Mouse (Mus musculus): ENCODE results near the gene Ccdc73. TPM values are rescaled to one million over a fixed set of nuclear protein-coding genes. Genes with fewer than 3 reads are reported as not detected.
"Not testable (repeated sequence)": the region's sequence is repeated elsewhere in the genome, so short reads cannot be mapped to it uniquely, and the experiment has no call there.

Gene Ccdc73
- polyA plus RNA-seq (2015; fragmentation: Nextera tagmentation; extraction: Ambion mirVana): 9.1 and 12.6 TPM in 2 replicates

GRCm38 (mm10) chr2:104867282-104867855, at the start of gene Ccdc73:
Gene Ccdc73, plus strand, starts transcription at chr2:104867805.
- Histone ChIP-seq H3K4me2 (ENCODE audit: low read length) (no peak within 1 kb of the TSS), H3K4me3 (replicated peaks; ENCODE audit: low read depth, low read length) (no peak within 1 kb of the TSS), H3K9ac (ENCODE audit: low read depth, low read length) (no peak within 1 kb of the TSS), H3K27ac (no peak within 1 kb of the TSS), H3K36me3 (ENCODE audit: insufficient read depth, low read length) (no peaks in the 10 kb centered on the region), H3K4me1 (replicated peaks; ENCODE audit: insufficient read depth, low read length) (no peaks in the 10 kb centered on the region), H3K27me3 (ENCODE audit: insufficient read depth, low read length) (no peaks in the 10 kb centered on the region), H3K9me3 (replicated peaks; ENCODE audit: low read length) (no peaks in the 10 kb centered on the region)
- 89% methylated on average over 13 of the region's 13 CpGs for WGBS
- DNase-seq (ENCODE audit: low spot score) (no peak), ATAC-seq (replicated peaks; ENCODE audit: low FRiP score, low read depth) (no peak)
- TF ChIP-seq CTCF (IDR thresholded peaks at IDR 0.05; ENCODE audit: low read depth): no peak

DNA sequence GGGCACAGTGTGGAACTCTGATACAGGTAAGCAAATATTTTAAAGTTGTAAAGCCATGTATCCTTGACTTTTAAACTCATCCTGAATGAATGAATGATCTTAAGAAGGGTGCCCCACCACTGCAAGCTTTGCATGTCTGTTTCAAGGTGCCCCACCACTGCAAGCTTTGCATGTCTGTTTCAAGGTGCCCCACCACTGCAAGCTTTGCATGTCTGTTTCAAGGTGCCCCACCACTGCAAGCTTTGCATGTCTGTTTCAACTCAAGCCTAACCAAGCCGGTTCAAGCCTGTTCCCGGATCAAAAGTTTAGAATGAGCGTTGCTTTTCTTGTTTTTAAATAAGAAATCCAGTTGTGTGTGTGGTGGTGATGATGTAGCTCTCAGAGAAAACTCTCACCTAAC, 48.8 kb upstream of the Ccdc73 start:
- H3K36me3 ChIP-seq (ENCODE audit: insufficient read depth, low read length); H3K9ac ChIP-seq (ENCODE audit: low read depth, low read length); H3K4me3 ChIP-seq (replicated peaks; ENCODE audit: low read depth, low read length); H3K4me2 ChIP-seq (ENCODE audit: low read length); H3K9me3 ChIP-seq (replicated peaks; ENCODE audit: low read length); DNase-seq (ENCODE audit: low spot score); H3K27me3 ChIP-seq (ENCODE audit: insufficient read depth, low read length); ATAC-seq (replicated peaks; ENCODE audit: low FRiP score, low read depth); H3K27ac ChIP-seq; H3K4me1 ChIP-seq (replicated peaks; ENCODE audit: insufficient read depth, low read length): not testable (repeated sequence)
- 87% methylated on average over 3 of the region's 3 CpGs for WGBS

DNA sequence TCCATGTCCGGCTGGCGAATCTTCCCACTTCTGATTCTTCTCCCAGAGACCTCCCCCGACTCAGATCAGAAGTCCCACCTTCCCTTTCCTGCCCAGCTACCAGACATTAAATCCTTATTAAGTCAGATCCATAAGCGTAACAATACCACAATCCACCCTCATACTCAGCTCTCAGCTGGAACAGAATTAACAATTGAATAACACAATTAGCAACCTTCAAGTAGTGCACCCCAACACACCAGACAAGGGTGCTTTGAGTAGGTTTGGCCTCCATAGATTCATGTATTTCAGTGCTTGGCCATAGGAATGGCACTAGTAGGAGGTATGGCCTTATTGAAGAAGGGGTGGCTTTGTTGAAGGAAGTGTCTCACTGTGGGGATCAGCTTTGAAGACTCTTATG, 41.4 kb upstream of the Ccdc73 start:
- Histone ChIP-seq H3K4me3 (replicated peaks; ENCODE audit: low read depth, low read length) (no peak overlapping the region), H3K9me3 (replicated peaks; ENCODE audit: low read length) (no peaks in the 10 kb centered on the region), H3K27me3 (ENCODE audit: insufficient read depth, low read length) (no peaks in the 10 kb centered on the region), H3K36me3 (ENCODE audit: insufficient read depth, low read length) (no peaks in the 10 kb centered on the region), H3K4me2 (ENCODE audit: low read length) (no peak overlapping the region), H3K27ac (no peak overlapping the region), H3K9ac (ENCODE audit: low read depth, low read length) (no peak overlapping the region), H3K4me1 (replicated peaks; ENCODE audit: insufficient read depth, low read length) (no peaks in the 10 kb centered on the region)
- no peak for TF ChIP-seq CTCF (IDR thresholded peaks at IDR 0.05; ENCODE audit: low read depth)
- ATAC-seq (replicated peaks; ENCODE audit: low FRiP score, low read depth): no peak
- DNase-seq (ENCODE audit: low spot score): no peak
- 95% methylated on average over 4 of the region's 4 CpGs for WGBS

DNA sequence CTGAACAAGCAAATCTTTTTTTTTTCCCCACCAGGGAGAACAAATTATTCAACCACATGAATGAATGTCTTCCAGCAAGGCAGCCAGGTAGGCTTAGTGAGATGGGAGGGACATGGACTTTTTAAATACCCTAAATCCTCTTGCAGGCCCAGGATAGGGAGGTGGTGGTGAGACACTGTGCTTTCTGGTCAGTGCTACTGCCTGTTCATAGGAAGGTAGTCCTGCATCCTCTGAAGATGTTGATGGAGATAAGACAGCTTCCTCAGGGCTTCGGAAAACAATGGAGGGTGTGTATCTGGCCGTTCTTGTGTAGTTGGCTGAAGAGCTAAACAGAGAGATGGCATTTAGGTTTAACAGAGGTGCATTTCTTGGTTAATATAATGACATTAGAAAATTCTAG, 35.1 kb upstream of the Ccdc73 start:
- Histone ChIP-seq H3K27me3 (ENCODE audit: insufficient read depth, low read length) (no peaks in the 10 kb centered on the region), H3K36me3 (ENCODE audit: insufficient read depth, low read length) (no peaks in the 10 kb centered on the region), H3K4me1 (replicated peaks; ENCODE audit: insufficient read depth, low read length) (no peaks in the 10 kb centered on the region), H3K4me2 (ENCODE audit: low read length) (no peak overlapping the region), H3K27ac (no peak overlapping the region), H3K4me3 (replicated peaks; ENCODE audit: low read depth, low read length) (no peak overlapping the region), H3K9me3 (replicated peaks; ENCODE audit: low read length) (no peaks in the 10 kb centered on the region), H3K9ac (ENCODE audit: low read depth, low read length) (no peak overlapping the region)
- WGBS: 78% methylated on average over 2 of the region's 2 CpGs
- no peak for ATAC-seq (replicated peaks; ENCODE audit: low FRiP score, low read depth)
- TF ChIP-seq CTCF (IDR thresholded peaks at IDR 0.05; ENCODE audit: low read depth): no peak
- DNase-seq (ENCODE audit: low spot score): no peak

DNA sequence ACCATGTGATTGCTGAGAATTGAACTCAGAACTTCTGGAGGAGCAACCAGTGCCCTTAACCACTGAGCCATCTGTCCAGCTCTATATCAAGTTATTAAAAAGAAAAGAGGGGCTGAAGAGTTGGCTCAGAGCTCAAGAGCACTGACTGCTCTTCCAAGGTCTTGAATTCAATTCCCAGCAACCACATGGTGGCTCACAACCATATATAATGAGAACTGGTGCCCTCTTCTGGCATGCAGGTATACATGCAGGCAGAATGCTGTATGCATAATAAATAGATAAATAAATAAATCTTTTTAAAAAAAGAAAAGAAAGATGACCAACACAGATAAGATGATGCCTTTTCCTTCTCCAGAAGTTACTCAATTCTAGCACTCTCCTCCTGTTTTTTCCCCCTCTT, 26.6 kb upstream of the Ccdc73 start:
- ATAC-seq (replicated peaks; ENCODE audit: low FRiP score, low read depth): no peak
- Histone ChIP-seq H3K36me3 (ENCODE audit: insufficient read depth, low read length) (no peaks in the 10 kb centered on the region), H3K9me3 (replicated peaks; ENCODE audit: low read length) (no peaks in the 10 kb centered on the region), H3K4me3 (replicated peaks; ENCODE audit: low read depth, low read length) (no peak overlapping the region), H3K9ac (ENCODE audit: low read depth, low read length) (no peak overlapping the region), H3K27me3 (ENCODE audit: insufficient read depth, low read length) (no peaks in the 10 kb centered on the region), H3K4me2 (ENCODE audit: low read length) (no peak overlapping the region), H3K4me1 (replicated peaks; ENCODE audit: insufficient read depth, low read length) (no peaks in the 10 kb centered on the region), H3K27ac (no peak overlapping the region)
- TF ChIP-seq CTCF (IDR thresholded peaks at IDR 0.05; ENCODE audit: low read depth): peak; percentile 37
- no peak for DNase-seq (ENCODE audit: low spot score)

- H3K9me3 ChIP-seq (replicated peaks; ENCODE audit: low read length): no peaks in the 10 kb centered on the region
- no peak overlapping the region for H3K27ac ChIP-seq
- no peak overlapping the region for H3K9ac ChIP-seq (ENCODE audit: low read depth, low read length)
- no peak overlapping the region for H3K4me2 ChIP-seq (ENCODE audit: low read length)
- H3K4me1 ChIP-seq (replicated peaks; ENCODE audit: insufficient read depth, low read length): no peaks in the 10 kb centered on the region
- no peak for ATAC-seq (replicated peaks; ENCODE audit: low FRiP score, low read depth)
- no peak overlapping the region for H3K4me3 ChIP-seq (replicated peaks; ENCODE audit: low read depth, low read length)
- no peaks in the 10 kb centered on the region for H3K36me3 ChIP-seq (ENCODE audit: insufficient read depth, low read length)
- no peaks in the 10 kb centered on the region for H3K27me3 ChIP-seq (ENCODE audit: insufficient read depth, low read length)
- WGBS: 85% methylated on average over 7 of the region's 7 CpGs
- no peak for DNase-seq (ENCODE audit: low spot score)
- TF ChIP-seq CTCF (IDR thresholded peaks at IDR 0.05; ENCODE audit: low read depth): no peak
These were observed 25.9 kb upstream of the Ccdc73 start for GRCm38 (mm10) chr2:104841736-104842135.

GRCm38 (mm10) chr2:104842559-104842958, 25.0 kb upstream of the Ccdc73 start:
- no peak for ATAC-seq (replicated peaks; ENCODE audit: low FRiP score, low read depth)
- TF ChIP-seq CTCF (IDR thresholded peaks at IDR 0.05; ENCODE audit: low read depth): no peak

More at GRCm38 (mm10) chr2:104842559-104842958, 25.0 kb upstream of the Ccdc73 start:
- Histone ChIP-seq H3K27ac (no peak overlapping the region), H3K4me3 (replicated peaks; ENCODE audit: low read depth, low read length) (no peak overlapping the region), H3K27me3 (ENCODE audit: insufficient read depth, low read length) (no peaks in the 10 kb centered on the region), H3K4me1 (replicated peaks; ENCODE audit: insufficient read depth, low read length) (no peaks in the 10 kb centered on the region), H3K9ac (ENCODE audit: low read depth, low read length) (no peak overlapping the region), H3K36me3 (ENCODE audit: insufficient read depth, low read length) (no peaks in the 10 kb centered on the region), H3K9me3 (replicated peaks; ENCODE audit: low read length) (no peaks in the 10 kb centered on the region), H3K4me2 (ENCODE audit: low read length) (no peak overlapping the region)
- DNase-seq (ENCODE audit: low spot score): no peak
